Comparison of ENCODE assay signal across 9 mouse cellular contexts in genomic region chr15:65592718-65593477, GRCm38 (mm10).
DNase-seq lines count a peak whose midpoint lies in the region; ATAC-seq and TF ChIP-seq lines count a peak whose summit lies in the region.
"Had no signal": no experiment of that assay in that cellular context is flagged by ENCODE, and none has a peak within 500 bp of the region (broad histone marks: within the 10 kb centered on the region; RNA-seq: fewer than 3 reads in every experiment).

No protein-coding gene starts in this region.

- H3K27ac ChIP-seq in midbrain, embryonic 12.5 days (replicated peaks) = no peak overlapping the region
- no peak overlapping the region for H3K27ac ChIP-seq in midbrain, embryonic 11.5 days (ENCODE audit: low read depth, low read length)
- H3K27ac ChIP-seq in stomach, postnatal 0 days (replicated peaks) = no peak overlapping the region
- H3K27ac ChIP-seq: liver, embryonic 15.5 days had no signal

- no peaks in the 10 kb centered on the region for H3K27me3 ChIP-seq in midbrain, embryonic 12.5 days
- H3K27me3 ChIP-seq in midbrain, embryonic 11.5 days (ENCODE audit: control insufficient read depth, insufficient read depth, low read length) = no peaks in the 10 kb centered on the region
- no peaks in the 10 kb centered on the region for H3K27me3 ChIP-seq in stomach, postnatal 0 days (ENCODE audit: control insufficient read depth, insufficient read depth, low read length)
- H3K27me3 ChIP-seq: liver, embryonic 15.5 days had no signal

- H3K4me3 ChIP-seq in midbrain, embryonic 12.5 days = no peak overlapping the region
- H3K4me3 ChIP-seq in midbrain, embryonic 11.5 days (ENCODE audit: low read depth, low read length) = no peak overlapping the region
- H3K4me3 ChIP-seq in stomach, postnatal 0 days (ENCODE audit: low read depth, low read length) = no peak overlapping the region
- H3K4me3 ChIP-seq: liver, embryonic 15.5 days had no signal

- no peak overlapping the region for H3K9ac ChIP-seq in midbrain, embryonic 12.5 days (replicated peaks)
- no peak overlapping the region for H3K9ac ChIP-seq in midbrain, embryonic 11.5 days (ENCODE audit: low read length)
- H3K9ac ChIP-seq in stomach, postnatal 0 days (ENCODE audit: low read length) = no peak overlapping the region
- H3K9ac ChIP-seq: liver, embryonic 15.5 days had no signal

- WGBS in midbrain, embryonic 12.5 days = 74% methylated on average over 2 of the region's 2 CpGs
- 70% methylated on average over 2 of the region's 2 CpGs for WGBS in midbrain, embryonic 11.5 days
- 61% methylated on average over 2 of the region's 2 CpGs for WGBS in stomach, postnatal 0 days

- peak; percentile 41 for TF ChIP-seq CTCF in stomach, postnatal 0 days (IDR thresholded peaks at IDR 0.05; ENCODE audit: low read depth)

- ATAC-seq in midbrain, embryonic 12.5 days (ENCODE audit: low FRiP score, low read depth) = peak; percentile 54; the same call in 1 of the 2 replicates
- no peak for ATAC-seq in midbrain, embryonic 11.5 days (ENCODE audit: low FRiP score)
- ATAC-seq in stomach, postnatal 0 days (ENCODE audit: low FRiP score, low TSS enrichment) = no peak

- H3K36me3 ChIP-seq in midbrain, embryonic 12.5 days = no peaks in the 10 kb centered on the region
- H3K36me3 ChIP-seq in midbrain, embryonic 11.5 days (ENCODE audit: control insufficient read depth, insufficient read depth, low read length) = no peaks in the 10 kb centered on the region
- no peaks in the 10 kb centered on the region for H3K36me3 ChIP-seq in stomach, postnatal 0 days (ENCODE audit: control insufficient read depth, insufficient read depth, low read length)
- H3K36me3 ChIP-seq: liver, embryonic 15.5 days had no signal

- H3K9me3 ChIP-seq in midbrain, embryonic 12.5 days = no peaks in the 10 kb centered on the region
- no peaks in the 10 kb centered on the region for H3K9me3 ChIP-seq in midbrain, embryonic 11.5 days (ENCODE audit: control insufficient read depth, low read length)
- H3K9me3 ChIP-seq in stomach, postnatal 0 days (ENCODE audit: control insufficient read depth, low read length) = no peaks in the 10 kb centered on the region
- H3K9me3 ChIP-seq: liver, embryonic 15.5 days had no signal

- TF ChIP-seq EP300 in stomach, postnatal 0 days (optimal IDR thresholded peaks at IDR 0.05) = no peak

- H3K4me1 ChIP-seq in midbrain, embryonic 12.5 days = no peaks in the 10 kb centered on the region
- no peaks in the 10 kb centered on the region for H3K4me1 ChIP-seq in midbrain, embryonic 11.5 days (ENCODE audit: control insufficient read depth, insufficient read depth, low read length)
- no peaks in the 10 kb centered on the region for H3K4me1 ChIP-seq in stomach, postnatal 0 days (replicated peaks; ENCODE audit: control insufficient read depth, insufficient read depth)
- H3K4me1 ChIP-seq: liver, embryonic 15.5 days had no signal

- no peak for DNase-seq in midbrain, embryonic 11.5 days (ENCODE audit: low spot score, missing footprints)
- peak; percentile 72 to 83 for DNase-seq in frontal cortex, adult 2 months (ENCODE audit: extremely low spot score in 1 of 2, low spot score in 1 of 2)
- DNase-seq in left cerebral cortex, adult 18-20 months (ENCODE audit: low spot score in 2 of 2) = peak; percentile 39 to 60
- no peak for DNase-seq in stomach, postnatal 0 days (ENCODE audit: low spot score)
- DNase-seq in c-Kit-positive CD71-positive TER-119-positive erythroid progenitor cells, embryonic 14.5 days (ENCODE audit: low spot score) = no peak
- DNase-seq in spleen, postnatal 4 days (ENCODE audit: low spot score in 2 of 2) = no peak
- DNase-seq in liver = no peak

- no peak overlapping the region for H3K4me2 ChIP-seq in midbrain, embryonic 12.5 days (replicated peaks)
- H3K4me2 ChIP-seq in midbrain, embryonic 11.5 days = no peak overlapping the region
- no peak overlapping the region for H3K4me2 ChIP-seq in stomach, postnatal 0 days (replicated peaks; ENCODE audit: low read depth)
- H3K4me2 ChIP-seq: liver, embryonic 15.5 days had no signal

Comparison
In these comparisons a context has a peak if more than half of its experiments do, and no peak if none do; other contexts are left out.
1. DNase-seq: peak in frontal cortex, adult 2 months (2 of 2) and left cerebral cortex, adult 18-20 months (2 of 2); none in midbrain, embryonic 11.5 days (single experiment), stomach, postnatal 0 days (single experiment), c-Kit-positive CD71-positive TER-119-positive erythroid progenitor cells, embryonic 14.5 days (single experiment), spleen, postnatal 4 days (0 of 2) and liver (single experiment).